Mouse (Mus musculus) forebrain, embryonic 11.5 days (tissue): ENCODE results near the gene Clec1a. TPM values are rescaled to one million over a fixed set of nuclear protein-coding genes. Genes with fewer than 3 reads are reported as not detected.

Experiments used
- ATAC-seq: fragments of 200-750 bp; cut with Nextera tagmentation; replicated peaks from 2 replicates; pipeline ENCODE4 v1.8.0; 2017; ENCODE audit warnings: moderate TSS enrichment; ENCODE audit not compliant: low FRiP score
- DNase-seq: peaks from one replicate; pipeline ENCODE4 v3.0.0-alpha.2; 2017; ENCODE audit warnings: low spot score
- H3K27ac ChIP-seq: fragments of 300-500 bp; sonication (generic); 2 replicates; pipeline ENCODE4 v1.5.1; 2014; ENCODE audit warnings: low read depth, low read length
- H3K27me3 ChIP-seq: fragments of 300-500 bp; sonication (generic); 2 replicates; pipeline ENCODE4 v1.6.1; 2014; ENCODE audit warnings: mild to moderate bottlenecking, low read length, mixed read lengths; ENCODE audit not compliant: control insufficient read depth, insufficient read depth
- H3K36me3 ChIP-seq: fragments of 300-500 bp; sonication (generic); 2 replicates; pipeline ENCODE4 v1.6.1; 2014; ENCODE audit warnings: mild to moderate bottlenecking, low read length, moderate library complexity, mixed read lengths; ENCODE audit not compliant: control insufficient read depth, insufficient read depth
- H3K4me1 ChIP-seq: fragments of 300-500 bp; sonication (generic); replicated peaks from 2 replicates; pipeline ENCODE4 v1.6.1; 2014; ENCODE audit warnings: low read length, mixed read lengths; ENCODE audit not compliant: control insufficient read depth, insufficient read depth
- H3K4me2 ChIP-seq: fragments of 300-500 bp; sonication (generic); 2 replicates; pipeline ENCODE4 v1.6.1; 2014; ENCODE audit warnings: low read depth, mild to moderate bottlenecking, low read length, moderate library complexity, mixed read lengths; ENCODE audit not compliant: severe bottlenecking
- H3K4me3 ChIP-seq: fragments of 300-500 bp; sonication (generic); 2 replicates; pipeline ENCODE4 v1.5.1; 2014; ENCODE audit warnings: low read depth, low read length
- H3K9ac ChIP-seq: fragments of 300-500 bp; sonication (generic); 2 replicates; pipeline ENCODE4 v1.6.1; 2014; ENCODE audit warnings: low read length
- H3K9me3 ChIP-seq: fragments of 300-500 bp; sonication (generic); 2 replicates; pipeline ENCODE4 v1.6.1; 2016; ENCODE audit warnings: low read length, mixed read lengths; ENCODE audit not compliant: control insufficient read depth
- WGBS: fragments of 180-500 bp; shearing (Covaris S2); extraction: QIAGEN DNeasy Blood & Tissue Kit; methylation state at CpG from one replicate; pipeline ENCODE4 v1.1.7; 2014; 5-methylcytosine and 5-hydroxymethylcytosine counted together
- polyA plus RNA-seq: library from polyadenylated mRNA; unstranded; fragments of >200 nt; fragmentation: Nextera tagmentation; extraction: Ambion mirVana; gene quantifications from 2 replicates; pipeline ENCODE4 v1.2.1, GENCODE M21; 2014

The Clec1a gene
- polyA plus RNA-seq, 1 experiment from 2014 or later = 0.75 TPM

- 95% methylated on average over 3 of the region's 3 CpGs for WGBS
- no peaks in the 10 kb centered on the region for H3K4me1 ChIP-seq
- H3K36me3 ChIP-seq = no peaks in the 10 kb centered on the region
- no peak for DNase-seq
- H3K27ac ChIP-seq = no peak overlapping the region
- H3K4me3 ChIP-seq = no peak overlapping the region
- H3K9me3 ChIP-seq = no peaks in the 10 kb centered on the region
- ATAC-seq = no peak
- no peak overlapping the region for H3K9ac ChIP-seq
- H3K4me2 ChIP-seq = no peak overlapping the region
- no peaks in the 10 kb centered on the region for H3K27me3 ChIP-seq
Observed at GRCm38 (mm10) chr6:129422311-129422710, 29.5 kb downstream of the Clec1a start.

- DNase-seq = no peak
- H3K27me3 ChIP-seq = no peaks in the 10 kb centered on the region
- 89% methylated on average over 1 of the region's 1 CpGs for WGBS
- no peak for ATAC-seq
- no peaks in the 10 kb centered on the region for H3K36me3 ChIP-seq
- no peak overlapping the region for H3K27ac ChIP-seq
- no peaks in the 10 kb centered on the region for H3K4me1 ChIP-seq
- no peaks in the 10 kb centered on the region for H3K9me3 ChIP-seq
- H3K9ac ChIP-seq = no peak overlapping the region
- H3K4me2 ChIP-seq = no peak overlapping the region
- no peak overlapping the region for H3K4me3 ChIP-seq
Observed at GRCm38 (mm10) chr6:129414177-129414576, 37.6 kb downstream of the Clec1a start.

GRCm38 (mm10) chr6:129408562-129408961 lies 43.2 kb downstream of the Clec1a start, which contains the start of gene Clec9a:
TSS of gene Clec9a (plus strand) at chr6:129408862.
- no peak within 1 kb of the TSS for H3K4me3 ChIP-seq
- no peak within 1 kb of the TSS for H3K9ac ChIP-seq
- H3K27ac ChIP-seq = no peak within 1 kb of the TSS
- no peak for DNase-seq
- H3K36me3 ChIP-seq = no peaks in the 10 kb centered on the region
- H3K4me1 ChIP-seq = no peaks in the 10 kb centered on the region
- H3K4me2 ChIP-seq = no peak within 1 kb of the TSS
- H3K27me3 ChIP-seq = no peaks in the 10 kb centered on the region
- 88% methylated on average over 2 of the region's 2 CpGs for WGBS
- no peak for ATAC-seq
- H3K9me3 ChIP-seq = no peaks in the 10 kb centered on the region

GRCm38 (mm10) chr6:129407324-129407723 lies 44.5 kb downstream of the Clec1a start:
- Histone ChIP-seq H3K4me3 (no peak overlapping the region), H3K9ac (no peak overlapping the region), H3K9me3 (no peaks in the 10 kb centered on the region), H3K36me3 (no peaks in the 10 kb centered on the region), H3K27me3 (no peaks in the 10 kb centered on the region), H3K4me2 (no peak overlapping the region), H3K4me1 (no peaks in the 10 kb centered on the region), H3K27ac (no peak overlapping the region)
- WGBS = 65% methylated on average over 2 of the region's 2 CpGs
- DNase-seq = no peak
- ATAC-seq = no peak

- no peak overlapping the region for H3K4me3 ChIP-seq
- no peaks in the 10 kb centered on the region for H3K27me3 ChIP-seq
- ATAC-seq (no peak), DNase-seq (no peak)
- no peak overlapping the region for H3K9ac ChIP-seq
- H3K36me3 ChIP-seq = no peaks in the 10 kb centered on the region
- no peaks in the 10 kb centered on the region for H3K4me1 ChIP-seq
- no peak overlapping the region for H3K27ac ChIP-seq
- no peaks in the 10 kb centered on the region for H3K9me3 ChIP-seq
- no peak overlapping the region for H3K4me2 ChIP-seq
Observed at GRCm38 (mm10) chr6:129405999-129406398, 45.8 kb downstream of the Clec1a start.

- Histone ChIP-seq H3K4me3 (no peak overlapping the region), H3K9me3 (no peaks in the 10 kb centered on the region), H3K27me3 (no peaks in the 10 kb centered on the region), H3K27ac (no peak overlapping the region), H3K4me2 (no peak overlapping the region), H3K4me1 (no peaks in the 10 kb centered on the region), H3K36me3 (no peaks in the 10 kb centered on the region), H3K9ac (no peak overlapping the region)
- ATAC-seq (no peak), DNase-seq (no peak)
- 72% methylated on average over 6 of the region's 6 CpGs for WGBS
Observed at GRCm38 (mm10) chr6:129403391-129403790, 48.4 kb downstream of the Clec1a start.

GRCm38 (mm10) chr6:129402404-129402803 lies 49.4 kb downstream of the Clec1a start:
- no peaks in the 10 kb centered on the region for H3K27me3 ChIP-seq
- 90% methylated on average over 2 of the region's 2 CpGs for WGBS
- no peaks in the 10 kb centered on the region for H3K9me3 ChIP-seq
- no peak overlapping the region for H3K9ac ChIP-seq
- no peak for DNase-seq
- H3K27ac ChIP-seq = no peak overlapping the region
- no peak overlapping the region for H3K4me2 ChIP-seq
- no peak overlapping the region for H3K4me3 ChIP-seq
- H3K36me3 ChIP-seq = no peaks in the 10 kb centered on the region
- H3K4me1 ChIP-seq = no peaks in the 10 kb centered on the region
- ATAC-seq = no peak

GRCm38 (mm10) chr6:129399945-129400344 lies 51.9 kb downstream of the Clec1a start:
- Histone ChIP-seq H3K27me3 (no peaks in the 10 kb centered on the region), H3K4me1 (no peaks in the 10 kb centered on the region), H3K27ac (no peak overlapping the region), H3K9me3 (no peaks in the 10 kb centered on the region), H3K36me3 (no peaks in the 10 kb centered on the region), H3K4me3 (no peak overlapping the region), H3K9ac (no peak overlapping the region), H3K4me2 (no peak overlapping the region)
- DNase-seq = no peak
- WGBS = 76% methylated on average over 6 of the region's 6 CpGs
- no peak for ATAC-seq

GRCm38 (mm10) chr6:129396997-129397396 lies 54.8 kb downstream of the Clec1a start, which contains the start of gene Clec1b:
TSS of gene Clec1b (plus strand) at chr6:129397297.
- H3K27ac ChIP-seq = no peak within 1 kb of the TSS
- no peaks in the 10 kb centered on the region for H3K9me3 ChIP-seq
- H3K4me1 ChIP-seq = no peaks in the 10 kb centered on the region
- no peak within 1 kb of the TSS for H3K9ac ChIP-seq
- no peak within 1 kb of the TSS for H3K4me3 ChIP-seq
- H3K4me2 ChIP-seq = no peak within 1 kb of the TSS
- WGBS = 89% methylated on average over 8 of the region's 8 CpGs
- no peak for DNase-seq
- no peaks in the 10 kb centered on the region for H3K27me3 ChIP-seq
- ATAC-seq = no peak
- no peaks in the 10 kb centered on the region for H3K36me3 ChIP-seq
